Mouse (Mus musculus) cerebellum, adult 2 months (tissue): ENCODE data around the gene Srpr.

Experiments
- CTCF ChIP-seq: fragments of 200-500 bp; IDR thresholded peaks from 2 replicates; pipeline ENCODE4 v1.5.1; 2011; ENCODE audit warnings: low read depth, mild to moderate bottlenecking, control low read depth, low read length, moderate library complexity, borderline replicate concordance; ENCODE audit not compliant: insufficient read depth
- POLR2A ChIP-seq: fragments of 200-500 bp; IDR thresholded peaks from 2 replicates; pipeline ENCODE4 v1.6.1; 2011; ENCODE audit warnings: low read length, control low read depth, borderline replicate concordance; ENCODE audit not compliant: insufficient read depth

DNA sequence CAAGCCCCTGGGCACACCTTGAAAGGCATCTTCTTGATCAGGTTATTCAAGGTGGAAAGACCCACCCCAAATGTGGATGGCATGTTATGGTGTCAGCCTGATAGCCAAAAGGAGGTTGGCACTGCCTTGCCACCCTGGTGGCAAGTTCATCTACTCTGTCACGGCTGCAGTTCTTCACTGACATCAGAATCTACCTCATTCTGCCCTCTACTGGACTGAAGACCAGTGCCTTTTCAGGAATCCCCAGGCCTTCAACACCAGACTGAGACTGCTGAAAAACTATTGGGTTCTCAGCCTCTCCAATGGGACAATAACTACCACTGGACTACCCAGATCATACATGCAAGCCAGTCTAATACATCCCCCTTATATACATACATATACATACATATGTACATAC is 39.8 kb downstream of the Srpr start:
- no peak for TF ChIP-seq CTCF
- TF ChIP-seq POLR2A: no peak
